Mouse (Mus musculus) brown adipose tissue, adult 24 weeks (tissue): ENCODE results near the gene Zfp319. TPM values are rescaled to one million over a fixed set of nuclear protein-coding genes. Genes with fewer than 3 reads are reported as not detected.
"Not testable (repeated sequence)": the region's sequence is repeated elsewhere in the genome, so short reads cannot be mapped to it uniquely, and the experiment has no call there.

ENCODE experiments used
- H3K27ac ChIP-seq: fragments of 200-500 bp; replicated peaks from 2 replicates; pipeline ENCODE4 v1.5.1; 2012; ENCODE audit warnings: low read depth, mild to moderate bottlenecking, low read length
- H3K4me1 ChIP-seq: fragments of 200-500 bp; 2 replicates; pipeline ENCODE4 v1.6.1; 2012; ENCODE audit warnings: low read length, mixed read lengths; ENCODE audit not compliant: control insufficient read depth, insufficient read depth, insufficient read length
- H3K4me3 ChIP-seq: fragments of 200-500 bp; 2 replicates; pipeline ENCODE4 v1.5.1; 2012; ENCODE audit warnings: low read depth, mild to moderate bottlenecking, low read length, moderate library complexity; ENCODE audit not compliant: insufficient read depth
- polyA plus RNA-seq: library from polyadenylated mRNA; stranded (reverse); fragments of >200 nt; gene quantifications from 2 replicates; pipeline ENCODE4 v1.2.4, GENCODE M21; 2012; ENCODE audit not compliant: missing spikeins, insufficient read depth, insufficient read length

Zfp319 gene
- 1.3 and 2.1 TPM in 2 replicates for polyA plus RNA-seq

GRCm38 (mm10) chr8:95331720-95332436, at the start of gene Zfp319, which contains the start of gene Usb1:
Gene Zfp319, minus strand, starts transcription at chr8:95331950.
Gene Usb1, plus strand, starts transcription at chr8:95332284.
- peak within 1 kb of the TSS; percentile 86 for H3K27ac ChIP-seq
- peak within 1 kb of the TSS; percentile 100 for H3K4me3 ChIP-seq
- H3K4me1 ChIP-seq: no peaks in the 10 kb centered on the region; the same call in 1 of the 2 replicates

GRCm38 (mm10) chr8:95380953-95381352, 49.2 kb upstream of the Zfp319 start:
- peak overlapping the region; percentile 71 for H3K27ac ChIP-seq
- peaks cover 17% of the 10 kb centered on the region for H3K4me1 ChIP-seq
- no peak overlapping the region for H3K4me3 ChIP-seq

GRCm38 (mm10) chr8:95378928-95379327, 47.2 kb upstream of the Zfp319 start:
- peaks cover 24% of the 10 kb centered on the region for H3K4me1 ChIP-seq
- H3K4me3 ChIP-seq, H3K27ac ChIP-seq: not testable (repeated sequence)

- H3K4me3 ChIP-seq: no peak overlapping the region
- peak overlapping the region; percentile 73 for H3K27ac ChIP-seq
- peaks cover 32% of the 10 kb centered on the region for H3K4me1 ChIP-seq
Observed at GRCm38 (mm10) chr8:95377863-95378291, 46.1 kb upstream of the Zfp319 start.

GRCm38 (mm10) chr8:95377101-95377500, 45.4 kb upstream of the Zfp319 start:
- H3K4me1 ChIP-seq: peaks cover 32% of the 10 kb centered on the region
- H3K4me3 ChIP-seq: no peak overlapping the region
- H3K27ac ChIP-seq: no peak overlapping the region

- Histone ChIP-seq H3K27ac (no peak overlapping the region), H3K4me1 (peaks cover 32% of the 10 kb centered on the region), H3K4me3 (no peak overlapping the region)
Observed at GRCm38 (mm10) chr8:95376309-95376999, 44.7 kb upstream of the Zfp319 start.

- H3K4me1 ChIP-seq: peaks cover 32% of the 10 kb centered on the region
- H3K4me3 ChIP-seq: no peak overlapping the region
- no peak overlapping the region for H3K27ac ChIP-seq
Observed at GRCm38 (mm10) chr8:95375374-95375930, 43.7 kb upstream of the Zfp319 start.

- Histone ChIP-seq H3K4me1 (peaks cover 32% of the 10 kb centered on the region), H3K4me3 (no peak overlapping the region), H3K27ac (peak overlapping the region; percentile 59; the same call in 1 of the 2 replicates)
Observed at GRCm38 (mm10) chr8:95374429-95374828, 42.7 kb upstream of the Zfp319 start.

- peak overlapping the region; percentile 59 for H3K27ac ChIP-seq
- no peak overlapping the region for H3K4me3 ChIP-seq
- peaks cover 31% of the 10 kb centered on the region for H3K4me1 ChIP-seq
Observed at GRCm38 (mm10) chr8:95373389-95374002, 41.7 kb upstream of the Zfp319 start.

GRCm38 (mm10) chr8:95369581-95370326, 38.0 kb upstream of the Zfp319 start:
- no peak overlapping the region for H3K27ac ChIP-seq
- peaks cover 14% of the 10 kb centered on the region for H3K4me1 ChIP-seq
- no peak overlapping the region for H3K4me3 ChIP-seq

GRCm38 (mm10) chr8:95363849-95364248, 32.1 kb upstream of the Zfp319 start:
- H3K27ac ChIP-seq: no peak overlapping the region
- no peak overlapping the region for H3K4me3 ChIP-seq
- H3K4me1 ChIP-seq: peaks cover 24% of the 10 kb centered on the region

GRCm38 (mm10) chr8:95362272-95362671, 30.5 kb upstream of the Zfp319 start:
- Histone ChIP-seq H3K4me3 (no peak overlapping the region), H3K4me1 (peaks cover 28% of the 10 kb centered on the region), H3K27ac (no peak overlapping the region)

- H3K4me3 ChIP-seq: no peak overlapping the region
- H3K27ac ChIP-seq: no peak overlapping the region
- H3K4me1 ChIP-seq: peaks cover 34% of the 10 kb centered on the region
Observed at GRCm38 (mm10) chr8:95361016-95361341, 29.2 kb upstream of the Zfp319 start.

- Histone ChIP-seq H3K4me3 (no peak overlapping the region), H3K27ac (no peak overlapping the region), H3K4me1 (peaks cover 36% of the 10 kb centered on the region)
Observed at GRCm38 (mm10) chr8:95360181-95361015, 28.6 kb upstream of the Zfp319 start.
